Mouse (Mus musculus): ENCODE measurements around the gene Inf2.

- no peak for TF ChIP-seq CTCF (IDR thresholded peaks at IDR 0.05; ENCODE audit: insufficient read depth, low read length)
- TF ChIP-seq POLR2A (IDR thresholded peaks at IDR 0.05; ENCODE audit: borderline replicate concordance, extremely low read depth, low read depth, low read length) = no peak
Measured at GRCm38 (mm10) chr12:112639526-112639925, 50.9 kb downstream of the Inf2 start.

All from lung, adult 2 months (tissue).